Mouse (Mus musculus) small intestine, adult 2 months (tissue): ENCODE data around the gene Tubgcp6. TPM values are rescaled to one million over a fixed set of nuclear protein-coding genes. Genes with fewer than 3 reads are reported as not detected.
A peak's percentile ranks its signal among the peaks of the same experiment; 100 is the strongest.

Experiments
- H3K27ac ChIP-seq: fragments of 200-500 bp; 2 replicates; pipeline ENCODE4 v1.5.1; 2012; ENCODE audit warnings: low read depth, low read length, control low read depth, inconsistent platforms; ENCODE audit not compliant: insufficient read depth
- H3K27me3 ChIP-seq: fragments of 200-500 bp; 2 replicates; pipeline ENCODE4 v1.6.1; 2012; ENCODE audit warnings: mild to moderate bottlenecking, moderate library complexity, low read length, inconsistent platforms; ENCODE audit not compliant: control insufficient read depth, insufficient read depth
- H3K36me3 ChIP-seq: fragments of 200-500 bp; 2 replicates; pipeline ENCODE4 v1.6.1; 2012; ENCODE audit warnings: mild to moderate bottlenecking, low read length, control low read depth, inconsistent platforms; ENCODE audit not compliant: control insufficient read depth, insufficient read depth
- H3K4me1 ChIP-seq: fragments of 200-500 bp; 2 replicates; pipeline ENCODE4 v1.6.1; 2012; ENCODE audit warnings: low read length, inconsistent platforms, mixed read lengths; ENCODE audit not compliant: control insufficient read depth, insufficient read depth, insufficient read length
- H3K4me3 ChIP-seq: fragments of 200-500 bp; 2 replicates; pipeline ENCODE4 v1.5.1; 2012; ENCODE audit warnings: low read depth, mild to moderate bottlenecking, control low read depth, inconsistent platforms, low read length, moderate library complexity
- CTCF ChIP-seq: fragments of 200-500 bp; IDR thresholded peaks from 2 replicates; pipeline ENCODE4 v1.5.1; 2012; ENCODE audit warnings: low read depth, mild to moderate bottlenecking, control low read depth, inconsistent platforms, low read length, moderate library complexity, mixed read lengths; ENCODE audit not compliant: insufficient replicate concordance, insufficient read length; ENCODE audit errors: extremely low read depth
- POLR2A ChIP-seq: fragments of 200-500 bp; IDR thresholded peaks from 2 replicates; pipeline ENCODE4 v1.6.1; 2012; ENCODE audit warnings: low read depth, mild to moderate bottlenecking, control low read depth, inconsistent platforms, low read length, moderate library complexity
- WGBS: fragments of 180-500 bp; shearing (Covaris S2); methylation state at CpG from one replicate; pipeline ENCODE4 v1.1.7; 2018; 5-methylcytosine and 5-hydroxymethylcytosine counted together
- polyA plus RNA-seq: library from polyadenylated mRNA; depleted of rRNA; stranded (reverse); fragments of >200 nt; gene quantifications from 2 replicates; pipeline ENCODE4 v1.2.3, GENCODE M21; 2012

Gene Tubgcp6
- polyA plus RNA-seq, 1 experiment, result 29.0 TPM

DNA sequence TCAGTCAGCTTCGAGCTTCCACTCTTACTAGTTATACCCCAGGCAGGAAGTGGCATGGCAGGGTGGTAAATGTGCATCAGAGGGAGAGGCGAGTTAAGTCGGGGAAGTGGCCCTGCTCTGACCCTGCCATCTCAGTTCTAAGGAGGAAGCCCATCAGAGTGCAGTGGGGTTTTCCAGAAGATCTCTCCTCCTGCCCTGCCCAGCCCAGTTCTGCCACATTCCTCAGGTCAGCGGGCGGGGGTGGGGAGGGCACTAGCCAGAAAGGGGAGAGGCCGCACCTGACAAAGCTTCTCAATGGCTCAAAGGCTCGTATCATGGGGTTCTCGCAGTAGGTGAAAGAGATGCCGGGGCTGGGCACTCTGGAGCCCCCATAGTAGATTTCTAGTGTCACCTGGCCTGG is 38.5 kb upstream of the Tubgcp6 start:
- no peaks in the 10 kb centered on the region for H3K27me3 ChIP-seq
- no peaks in the 10 kb centered on the region for H3K4me1 ChIP-seq
- no peak overlapping the region for H3K4me3 ChIP-seq
- H3K27ac ChIP-seq, result no peak overlapping the region
- TF ChIP-seq CTCF, result no peak
- no peak for TF ChIP-seq POLR2A
- WGBS, result 68% methylated on average over 9 of the region's 9 CpGs
- H3K36me3 ChIP-seq, result peaks cover 98% of the 10 kb centered on the region

DNA sequence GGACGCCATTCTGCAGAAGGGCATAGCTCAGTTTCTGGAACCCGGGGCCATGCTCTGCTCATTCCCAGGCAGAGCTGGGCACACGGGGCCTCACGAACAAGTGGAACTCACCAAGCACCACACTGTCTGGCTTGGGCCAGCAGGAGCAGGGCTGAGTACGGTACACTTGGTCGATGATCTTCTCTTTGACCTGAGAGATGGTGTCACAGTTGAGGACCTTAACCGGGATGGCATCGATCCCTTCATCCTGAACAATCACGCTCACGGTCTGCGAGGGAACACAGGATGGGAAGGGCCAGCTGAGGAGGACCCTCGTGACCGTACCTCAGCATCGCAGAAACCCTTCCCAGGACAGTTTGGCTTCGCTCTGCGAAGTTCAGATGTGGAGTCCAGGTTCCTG is 35.6 kb upstream of the Tubgcp6 start:
- no peaks in the 10 kb centered on the region for H3K27me3 ChIP-seq
- no peaks in the 10 kb centered on the region for H3K4me1 ChIP-seq
- no peak overlapping the region for H3K4me3 ChIP-seq
- WGBS, result 96% methylated on average over 16 of the region's 16 CpGs
- peaks cover 89% of the 10 kb centered on the region for H3K36me3 ChIP-seq
- no peak overlapping the region for H3K27ac ChIP-seq
- TF ChIP-seq CTCF (no peak), POLR2A (no peak)

DNA sequence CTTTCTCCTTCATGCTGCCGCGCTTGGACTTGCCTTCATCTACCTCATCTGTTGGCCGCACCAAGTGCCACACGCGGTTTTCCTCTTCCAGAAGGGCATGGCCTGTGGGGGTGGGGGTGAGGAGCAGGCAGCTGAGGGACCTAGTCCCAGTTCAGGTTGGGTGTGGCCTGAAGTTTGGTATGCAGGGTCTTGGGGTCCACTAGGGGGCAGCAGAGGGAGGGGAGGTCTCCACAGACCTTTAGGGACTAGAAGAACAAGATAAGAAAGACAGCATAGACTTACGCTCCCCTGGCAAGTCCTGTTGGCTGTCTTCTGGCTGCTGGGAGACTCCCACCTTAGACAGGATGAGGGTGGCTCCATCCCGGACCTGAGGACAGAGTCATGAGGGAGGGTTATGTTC is 35.0 kb upstream of the Tubgcp6 start:
- TF ChIP-seq CTCF (peak; percentile 71; the same call in 1 of the 2 replicates), POLR2A (no peak)
- H3K36me3 ChIP-seq, result peaks cover 84% of the 10 kb centered on the region
- WGBS, result 70% methylated on average over 7 of the region's 7 CpGs
- H3K27me3 ChIP-seq, result no peaks in the 10 kb centered on the region
- H3K4me1 ChIP-seq, result no peaks in the 10 kb centered on the region
- H3K27ac ChIP-seq, result no peak overlapping the region
- no peak overlapping the region for H3K4me3 ChIP-seq

DNA sequence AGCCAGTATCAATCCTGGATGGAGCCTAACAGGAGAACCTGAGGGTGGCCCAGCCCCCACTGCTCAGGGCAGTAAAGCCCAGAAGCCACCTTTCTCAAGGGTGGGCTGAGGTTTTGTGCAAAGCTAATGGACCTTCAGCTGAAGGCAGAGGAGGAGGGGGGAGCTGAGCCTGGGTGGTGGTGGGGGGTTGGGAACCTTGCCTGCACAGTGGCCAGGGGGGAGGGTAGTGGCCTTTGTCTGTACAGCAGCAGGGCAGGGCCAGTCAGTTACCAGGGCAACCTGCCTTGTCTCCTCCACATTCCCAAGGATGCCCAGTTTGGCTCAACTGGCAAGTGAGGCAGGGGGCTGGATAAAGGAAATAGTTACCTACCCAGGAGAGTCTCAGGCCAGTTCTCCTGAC is 29.4 kb upstream of the Tubgcp6 start:
- H3K36me3 ChIP-seq, result peaks cover 29% of the 10 kb centered on the region
- H3K27ac ChIP-seq, result no peak overlapping the region
- H3K4me3 ChIP-seq, result no peak overlapping the region
- peaks cover 20% of the 10 kb centered on the region for H3K27me3 ChIP-seq
- H3K4me1 ChIP-seq, result 0 out of 2 replicates have a peak, but pooled peaks cover 3% of the 10 kb centered on the region
- TF ChIP-seq CTCF (no peak), POLR2A (no peak)

DNA sequence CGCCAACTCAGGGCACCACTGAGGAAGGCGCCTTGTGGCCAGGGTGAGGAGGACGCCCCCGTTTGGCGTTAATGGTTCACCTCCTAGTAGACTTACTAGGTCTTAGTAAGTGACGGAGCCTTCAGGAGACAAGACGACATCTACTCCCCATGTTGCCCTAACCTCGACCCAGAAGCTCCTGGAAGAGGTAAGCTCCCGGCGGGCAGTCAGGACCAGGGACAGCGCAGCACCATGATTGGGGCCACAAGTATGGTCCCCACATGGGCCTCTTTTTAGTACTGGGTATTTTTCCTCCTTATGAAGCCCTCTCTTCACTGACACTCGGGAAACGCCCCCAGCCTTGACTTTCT is 27.1 kb upstream of the Tubgcp6 start:
- WGBS, result 5% methylated on average over 13 of the region's 13 CpGs
- Histone ChIP-seq H3K4me1 (peaks cover 10% of the 10 kb centered on the region), H3K36me3 (peaks cover 8% of the 10 kb centered on the region), H3K27ac (0 out of 2 replicates have a peak overlapping the region, but pooled peaks have one; percentile 18), H3K27me3 (peaks cover 26% of the 10 kb centered on the region), H3K4me3 (peak overlapping the region; percentile 35)
- TF ChIP-seq CTCF (no peak), POLR2A (no peak)

DNA sequence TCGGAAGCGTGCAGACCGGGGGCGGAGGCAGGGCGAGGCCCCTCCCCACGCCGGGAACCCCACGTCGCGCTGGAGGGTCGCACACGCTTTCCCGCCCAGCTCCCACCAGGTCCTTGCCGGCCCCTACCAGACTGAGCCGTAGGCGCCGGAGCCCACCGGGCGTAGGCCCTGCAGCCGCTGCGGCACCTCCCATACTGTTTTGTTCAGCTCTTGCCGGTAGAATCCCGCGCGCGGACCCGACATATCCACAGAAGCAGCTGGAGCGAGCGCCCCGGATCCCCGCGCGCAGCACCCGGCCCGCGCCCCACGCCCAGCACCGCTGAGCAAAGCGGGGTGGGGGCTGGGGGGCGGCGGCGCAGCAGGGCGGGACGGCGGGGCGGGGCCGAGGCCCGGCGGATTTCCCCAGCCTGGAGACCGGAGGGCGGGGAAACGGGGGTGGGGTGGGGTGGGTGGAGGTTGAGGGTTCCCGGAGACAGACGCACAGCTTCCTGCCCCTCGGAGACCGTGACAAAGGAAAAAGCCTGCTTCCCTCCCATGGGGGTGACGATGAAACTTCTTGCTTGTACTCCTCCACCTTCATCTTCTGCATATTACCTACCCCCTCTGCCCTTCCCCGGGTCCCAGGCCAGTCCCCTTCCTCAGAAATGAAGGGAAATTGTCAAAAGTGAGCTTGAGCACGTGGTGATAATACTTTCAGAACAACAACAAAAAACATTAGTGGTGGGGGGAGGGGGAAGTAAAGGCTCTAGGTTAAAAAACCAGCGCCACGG is 26.5 kb upstream of the Tubgcp6 start, which contains the start of gene Mapk11:
Gene Mapk11, minus strand, starts transcription at position 358 of the 770 bp plus-strand sequence.
- H3K4me1 ChIP-seq, result peaks cover 10% of the 10 kb centered on the region
- H3K27ac ChIP-seq, result 0 out of 2 replicates have a peak within 1 kb of the TSS, but pooled peaks have one; percentile 18
- H3K4me3 ChIP-seq, result peak within 1 kb of the TSS; percentile 68
- peaks cover 26% of the 10 kb centered on the region for H3K27me3 ChIP-seq
- WGBS, result under 1% methylated on average over 61 of the region's 61 CpGs
- TF ChIP-seq CTCF (no peak), POLR2A (no peak)
- peaks cover 5% of the 10 kb centered on the region for H3K36me3 ChIP-seq

DNA sequence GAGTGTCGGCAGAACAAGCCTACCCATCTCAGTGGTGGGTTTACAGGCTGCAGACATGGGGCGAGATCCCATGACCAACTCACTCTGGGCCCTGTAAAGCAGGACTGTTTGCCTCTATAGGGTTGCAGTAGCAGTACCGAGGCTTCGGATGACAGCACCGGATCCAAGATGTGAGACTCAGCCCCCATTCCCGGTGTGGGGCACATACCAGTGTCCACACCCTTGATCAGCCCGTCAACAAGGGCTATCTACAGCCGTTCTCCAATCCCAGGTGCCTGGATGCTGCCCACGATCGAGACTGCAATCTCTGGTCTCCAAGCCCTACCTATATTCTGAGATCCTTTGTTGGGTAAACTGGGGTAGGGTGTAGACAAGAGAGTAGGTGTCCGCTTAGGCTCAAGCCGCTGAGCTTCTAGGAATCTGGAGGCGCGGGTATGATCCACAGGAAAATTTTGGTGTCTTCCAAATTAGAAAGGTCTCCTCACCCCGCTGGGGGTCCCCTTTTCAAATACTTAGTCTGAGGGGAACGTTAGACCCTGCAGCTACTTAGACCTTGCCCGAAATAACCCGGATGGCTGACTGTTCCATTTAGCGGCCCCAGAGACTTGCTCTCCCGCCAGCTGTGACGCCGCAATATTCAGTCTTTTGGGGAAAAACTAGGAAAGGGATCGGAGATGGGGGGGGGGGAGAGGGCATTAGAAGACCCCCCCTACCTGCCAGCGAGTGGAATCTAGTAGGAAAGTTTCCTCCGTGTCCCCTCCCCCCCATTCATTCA is 25.8 kb upstream of the Tubgcp6 start:
- no peak for TF ChIP-seq POLR2A
- no peak for TF ChIP-seq CTCF
- peaks cover 10% of the 10 kb centered on the region for H3K4me1 ChIP-seq
- peak overlapping the region; percentile 68 for H3K4me3 ChIP-seq
- H3K27me3 ChIP-seq, result peaks cover 26% of the 10 kb centered on the region
- WGBS, result 12% methylated on average over 25 of the region's 25 CpGs
- peaks cover 2% of the 10 kb centered on the region; the same call in 1 of the 2 replicates for H3K36me3 ChIP-seq
- no peak overlapping the region for H3K27ac ChIP-seq
